Mouse (Mus musculus) cerebellum, adult 2 months (tissue): ENCODE measurements around the gene Pelo.

Experiments used
- CTCF ChIP-seq: fragments of 200-500 bp; IDR thresholded peaks from 2 replicates; pipeline ENCODE4 v1.5.1; 2011; ENCODE audit warnings: low read depth, mild to moderate bottlenecking, control low read depth, low read length, moderate library complexity, borderline replicate concordance; ENCODE audit not compliant: insufficient read depth
- POLR2A ChIP-seq: fragments of 200-500 bp; IDR thresholded peaks from 2 replicates; pipeline ENCODE4 v1.6.1; 2011; ENCODE audit warnings: low read length, control low read depth, borderline replicate concordance; ENCODE audit not compliant: insufficient read depth

DNA sequence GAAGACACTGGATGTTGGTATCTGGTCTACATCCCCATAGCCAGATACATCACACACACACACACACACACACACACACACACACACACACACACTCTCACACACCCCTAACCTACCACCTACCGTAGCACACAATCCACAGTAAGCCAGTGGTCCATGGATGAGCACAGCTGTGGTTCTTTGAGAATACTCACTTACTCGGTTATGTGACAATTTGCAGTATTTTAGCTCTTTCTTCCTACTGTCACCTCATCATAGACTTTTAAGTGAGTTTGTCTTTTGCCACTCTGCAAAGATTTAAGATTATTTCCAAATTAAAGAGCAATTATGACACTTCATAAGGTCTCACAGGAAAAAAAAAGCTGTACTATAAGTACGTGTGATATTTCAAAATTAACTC lies 28.2 kb upstream of the Pelo start:
- TF ChIP-seq CTCF (no peak), POLR2A (no peak)
